Mouse (Mus musculus) MEL (cell line): ENCODE measurements around the gene Cemip2. TPM values are rescaled to one million over a fixed set of nuclear protein-coding genes. Genes with fewer than 3 reads are reported as not detected.

Experiments
- DNase-seq: peaks from one replicate; pipeline ENCODE4 v3.0.0; 2011; ENCODE audit warnings: low read depth, low spot score
- H3K27ac ChIP-seq: 2 replicates; pipeline ENCODE4 v1.5.1; 2012; ENCODE audit warnings: low read depth, mild to moderate bottlenecking, control low read depth, low read length, moderate library complexity; ENCODE audit not compliant: control insufficient read depth
- H3K27me3 ChIP-seq, 2 experiments: fragments of 150-350 bp in 1 of 2; sonication (generic) in 1 of 2; 2 replicates each; pipeline ENCODE4 v1.6.1; 2012; ENCODE audit warnings: low read length in 2 of 2, mild to moderate bottlenecking in 2 of 2, improper control_type of control experiment in 1 of 2, moderate library complexity in 1 of 2; ENCODE audit not compliant: insufficient read depth in 2 of 2, control insufficient read depth in 1 of 2
- H3K36me3 ChIP-seq, 2 experiments: 2 replicates each; pipeline ENCODE4 v1.6.1; 2012 to 2014; ENCODE audit warnings: low read length in 2 of 2, improper control_type of control experiment in 1 of 2, inconsistent platforms in 1 of 2, mild to moderate bottlenecking in 1 of 2; ENCODE audit not compliant: insufficient read depth in 2 of 2, control insufficient read depth in 1 of 2
- H3K4me1 ChIP-seq, 2 experiments: fragments of 150-350 bp in 1 of 2; sonication (generic) in 1 of 2; 2 replicates each; pipeline ENCODE4 v1.6.1; 2012; ENCODE audit warnings: low read length in 2 of 2, improper control_type of control experiment in 1 of 2, mild to moderate bottlenecking in 1 of 2; ENCODE audit not compliant: insufficient read depth in 2 of 2, control insufficient read depth in 1 of 2
- H3K4me3 ChIP-seq, 2 experiments: fragments of 150-350 bp in 1 of 2; sonication (generic) in 1 of 2; 2 replicates each; pipeline ENCODE4 v1.5.1; 2012; ENCODE audit warnings: low read depth in 2 of 2, low read length in 2 of 2, mild to moderate bottlenecking in 2 of 2, moderate library complexity in 2 of 2, control low read depth in 1 of 2, improper control_type of control experiment in 1 of 2; ENCODE audit not compliant: control insufficient read depth in 1 of 2, insufficient read depth in 1 of 2
- H3K79me2 ChIP-seq: 2 replicates; pipeline ENCODE4 v1.6.1; 2012; ENCODE audit warnings: mild to moderate bottlenecking, low read length, moderate library complexity; ENCODE audit not compliant: control insufficient read depth, poor library complexity, insufficient read depth
- H3K9ac ChIP-seq: 2 replicates; pipeline ENCODE4 v1.6.1; 2012; ENCODE audit warnings: low read depth, mild to moderate bottlenecking, control low read depth, low read length, moderate library complexity; ENCODE audit not compliant: control insufficient read depth, poor library complexity, severe bottlenecking
- H3K9me3 ChIP-seq: fragments of 150-350 bp; sonication (generic); replicated peaks from 2 replicates; pipeline ENCODE4 v1.6.1; 2012; ENCODE audit warnings: mild to moderate bottlenecking, low read length, improper control_type of control experiment, moderate library complexity; ENCODE audit not compliant: insufficient read depth
- CHD1 ChIP-seq: IDR thresholded peaks from 2 replicates; pipeline ENCODE4 v1.6.1; 2012; ENCODE audit warnings: low read depth, mild to moderate bottlenecking, inconsistent platforms, low read length, improper control_type of control experiment
- GABPA ChIP-seq: IDR thresholded peaks from 2 replicates; pipeline ENCODE4 v1.6.1; 2012; ENCODE audit warnings: low read depth, mild to moderate bottlenecking, inconsistent platforms, low read length, improper control_type of control experiment, moderate library complexity
- JUND ChIP-seq: IDR thresholded peaks from 2 replicates; pipeline ENCODE4 v1.6.1; 2011; ENCODE audit warnings: low read depth, mild to moderate bottlenecking, improper control_type of control experiment, low read length
- KAT2A ChIP-seq: conservative IDR thresholded peaks from 2 replicates; pipeline ENCODE4 v1.6.1; 2012; ENCODE audit warnings: low read depth, low read length, improper control_type of control experiment, inconsistent platforms
- MAZ ChIP-seq: IDR thresholded peaks from 2 replicates; pipeline ENCODE4 v1.6.1; 2012; ENCODE audit warnings: low read depth, mild to moderate bottlenecking, inconsistent platforms, low read length, improper control_type of control experiment
- MYB ChIP-seq: IDR thresholded peaks from 2 replicates; pipeline ENCODE4 v1.6.1; 2011; ENCODE audit warnings: mild to moderate bottlenecking, low read depth, low read length, improper control_type of control experiment
- NELFE ChIP-seq: IDR thresholded peaks from 2 replicates; pipeline ENCODE4 v1.6.1; 2011; ENCODE audit warnings: low read depth, low read length, improper control_type of control experiment
- POLR2A ChIP-seq, 2 experiments: IDR thresholded peaks; 2 replicates each; pipeline ENCODE4 v1.6.1; 2011 to 2012; ENCODE audit warnings: low read length in 2 of 2, mild to moderate bottlenecking in 2 of 2, control low read depth in 1 of 2, improper control_type of control experiment in 1 of 2, low read depth in 1 of 2, moderate library complexity in 1 of 2; ENCODE audit not compliant: control insufficient read depth in 1 of 2, insufficient read depth in 1 of 2, poor library complexity in 1 of 2
- POLR2AphosphoS5 ChIP-seq: IDR thresholded peaks from 2 replicates; pipeline ENCODE4 v1.6.1; 2012; ENCODE audit warnings: low read depth, borderline replicate concordance, mild to moderate bottlenecking, inconsistent platforms, low read length, moderate library complexity, mixed read lengths
- RCOR1 ChIP-seq: IDR thresholded peaks from 2 replicates; pipeline ENCODE4 v1.6.1; 2012; ENCODE audit warnings: low read depth, mild to moderate bottlenecking, inconsistent platforms, low read length, improper control_type of control experiment
- SIN3A ChIP-seq: IDR thresholded peaks from 2 replicates; pipeline ENCODE4 v1.6.1; 2012; ENCODE audit warnings: low read length, improper control_type of control experiment, inconsistent platforms
- TCF12 ChIP-seq: IDR thresholded peaks from 2 replicates; pipeline ENCODE4 v1.6.1; 2014; ENCODE audit warnings: low read depth, mild to moderate bottlenecking, inconsistent platforms, low read length, improper control_type of control experiment, moderate library complexity
- ZC3H11A ChIP-seq: IDR thresholded peaks from 2 replicates; pipeline ENCODE4 v1.6.1; 2012; ENCODE audit warnings: low read depth, mild to moderate bottlenecking, inconsistent platforms, low read length, improper control_type of control experiment
- polyA plus RNA-seq, 2 experiments: library from polyadenylated mRNA; stranded (reverse) in 1 of 2; unstranded in 1 of 2; fragments of >175 nt in 1 of 2; fragments of >200 nt in 1 of 2; gene quantifications; 2 replicates each; pipeline versions ENCODE4 v1.2.1 to v1.2.4; 2012; ENCODE audit warnings: low replicate concordance in 2 of 2, low read depth in 1 of 2; ENCODE audit not compliant: insufficient read length in 2 of 2, insufficient read depth in 1 of 2, missing spikeins in 1 of 2
- total RNA-seq: library from RNA; depleted of rRNA; stranded (reverse); fragments of 300-350 nt; gene quantifications from 2 replicates; pipeline ENCODE4 v1.2.3, GENCODE M21; 2012

Cemip2 gene
- total and polyA plus RNA-seq, 3 experiments: 5.0 to 5.9 TPM; not detected in 1

GRCm38 (mm10) chr19:21788999-21789398 is 10.9 kb downstream of the Cemip2 start:
- H3K4me3 ChIP-seq: no peak overlapping the region
- no peak for DNase-seq
- no peak overlapping the region for H3K27ac ChIP-seq
- no peaks in the 10 kb centered on the region for H3K27me3 ChIP-seq
- H3K9me3 ChIP-seq: no peaks in the 10 kb centered on the region
- H3K79me2 ChIP-seq: no peaks in the 10 kb centered on the region; the same call in 1 of the 2 replicates
- H3K9ac ChIP-seq: no peak overlapping the region
- no peaks in the 10 kb centered on the region for H3K36me3 ChIP-seq
- H3K4me1 ChIP-seq: no peaks in the 10 kb centered on the region
- no peak for TF ChIP-seq NELFE
- TF ChIP-seq JUND: no peak
- TF ChIP-seq TCF12: no peak
- no peak for TF ChIP-seq SIN3A
- TF ChIP-seq POLR2A (IDR thresholded peaks at IDR 0.05; ENCODE audit: control insufficient read depth in 1 of 2, insufficient read depth in 1 of 2, low read depth in 1 of 2, low read length in 2 of 2, poor library complexity in 1 of 2): no peak

GRCm38 (mm10) chr19:21789676-21790075 is 11.5 kb downstream of the Cemip2 start:
- H3K4me3 ChIP-seq: no peak overlapping the region
- TF ChIP-seq POLR2AphosphoS5 (no peak), GABPA (no peak)
- DNase-seq: no peak
- H3K9ac ChIP-seq: no peak overlapping the region
- H3K27ac ChIP-seq: no peak overlapping the region
- no peaks in the 10 kb centered on the region for H3K4me1 ChIP-seq
- no peaks in the 10 kb centered on the region; the same call in 1 of the 2 replicates for H3K79me2 ChIP-seq
- no peaks in the 10 kb centered on the region for H3K36me3 ChIP-seq
- no peaks in the 10 kb centered on the region for H3K9me3 ChIP-seq
- H3K27me3 ChIP-seq: no peaks in the 10 kb centered on the region

GRCm38 (mm10) chr19:21791386-21791785 is 13.2 kb downstream of the Cemip2 start:
- TF ChIP-seq GABPA (no peak), CHD1 (no peak), ZC3H11A (no peak), RCOR1 (no peak), KAT2A (no peak), MAZ (no peak), MYB (no peak)
- no peak for DNase-seq
- Histone ChIP-seq H3K9ac (no peak overlapping the region), H3K27me3 (no peaks in the 10 kb centered on the region), H3K9me3 (no peaks in the 10 kb centered on the region), H3K36me3 (no peaks in the 10 kb centered on the region; a peak in 1 of 4 replicates), H3K27ac (no peak overlapping the region), H3K79me2 (no peaks in the 10 kb centered on the region), H3K4me1 (no peaks in the 10 kb centered on the region), H3K4me3 (no peak overlapping the region)
